Mouse (Mus musculus): Measurements from ENCODE around the gene Trim65. TPM values are rescaled to one million over a fixed set of nuclear protein-coding genes. Genes with fewer than 3 reads are reported as not detected.

Gene Trim65
- polyA plus RNA-seq, 1 experiment from 2014 or later: 3.2 TPM

DNA sequence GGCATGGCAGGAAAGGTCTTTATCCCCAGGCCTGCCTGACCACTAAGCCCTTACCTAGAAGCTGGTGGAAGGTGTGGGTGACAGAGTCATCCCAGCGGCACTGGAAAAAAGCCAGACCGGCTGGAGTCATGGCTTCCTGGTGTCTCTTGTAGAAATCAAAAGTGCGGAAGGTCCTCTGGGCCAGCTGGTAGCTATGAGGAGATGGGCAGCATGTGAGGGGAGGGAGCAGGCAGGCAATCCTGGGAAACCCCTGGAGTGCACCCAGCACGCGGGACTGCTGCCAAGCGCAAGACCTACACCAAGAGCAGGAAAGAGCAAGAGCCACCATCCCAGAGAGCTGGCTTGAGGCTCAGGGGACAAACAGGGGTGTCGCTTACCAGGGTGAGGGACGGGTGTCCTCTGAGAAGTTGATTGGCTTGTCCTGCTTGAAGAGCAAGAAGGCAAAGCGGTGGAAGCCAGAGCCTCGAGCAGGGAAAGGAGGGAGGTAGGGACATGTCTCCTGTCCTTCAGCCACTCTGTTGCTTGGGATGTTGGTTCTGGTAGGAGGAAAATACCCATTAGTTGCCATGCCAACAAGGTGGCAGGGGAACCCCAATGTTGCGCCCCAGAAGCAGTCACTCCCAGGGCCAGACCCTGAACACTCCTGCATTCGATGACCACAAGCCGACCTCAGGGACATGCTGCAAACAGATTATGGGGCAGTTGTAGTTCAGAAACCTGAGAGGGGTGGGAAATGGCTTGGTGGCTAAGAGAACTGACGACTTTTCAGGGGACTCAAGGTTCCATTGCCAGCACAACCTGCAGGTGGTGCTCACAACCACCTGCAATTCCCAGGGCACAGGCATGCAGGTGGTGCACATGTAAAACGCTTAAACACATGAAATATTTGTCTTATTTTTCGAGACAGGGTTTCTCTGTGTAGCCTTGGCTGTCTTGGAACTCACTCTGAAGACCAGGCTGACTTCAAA lies 1.7 kb upstream of the Trim65 start:
- Histone ChIP-seq H3K36me3 (ENCODE audit: control insufficient read depth, insufficient read depth, low read length) (peaks cover 36% of the 10 kb centered on the region), H3K27me3 (replicated peaks; ENCODE audit: control insufficient read depth, insufficient read depth, low read length) (no peaks in the 10 kb centered on the region), H3K4me2 (ENCODE audit: low read depth, low read length) (no peak overlapping the region), H3K4me3 (ENCODE audit: low read depth, low read length) (no peak overlapping the region), H3K9ac (ENCODE audit: low read depth, low read length) (no peak overlapping the region), H3K27ac (replicated peaks; ENCODE audit: low read depth, low read length) (no peak overlapping the region; the same call in none of the 2 replicates), H3K4me1 (ENCODE audit: control insufficient read depth, insufficient read depth, low read length) (peaks cover 11% of the 10 kb centered on the region), H3K9me3 (ENCODE audit: control insufficient read depth, low read length) (no peaks in the 10 kb centered on the region)
- WGBS: 74% methylated on average over 16 of the region's 16 CpGs
- ATAC-seq (ENCODE audit: low read depth) (no peak), DNase-seq (ENCODE audit: low spot score) (no peak)

DNA sequence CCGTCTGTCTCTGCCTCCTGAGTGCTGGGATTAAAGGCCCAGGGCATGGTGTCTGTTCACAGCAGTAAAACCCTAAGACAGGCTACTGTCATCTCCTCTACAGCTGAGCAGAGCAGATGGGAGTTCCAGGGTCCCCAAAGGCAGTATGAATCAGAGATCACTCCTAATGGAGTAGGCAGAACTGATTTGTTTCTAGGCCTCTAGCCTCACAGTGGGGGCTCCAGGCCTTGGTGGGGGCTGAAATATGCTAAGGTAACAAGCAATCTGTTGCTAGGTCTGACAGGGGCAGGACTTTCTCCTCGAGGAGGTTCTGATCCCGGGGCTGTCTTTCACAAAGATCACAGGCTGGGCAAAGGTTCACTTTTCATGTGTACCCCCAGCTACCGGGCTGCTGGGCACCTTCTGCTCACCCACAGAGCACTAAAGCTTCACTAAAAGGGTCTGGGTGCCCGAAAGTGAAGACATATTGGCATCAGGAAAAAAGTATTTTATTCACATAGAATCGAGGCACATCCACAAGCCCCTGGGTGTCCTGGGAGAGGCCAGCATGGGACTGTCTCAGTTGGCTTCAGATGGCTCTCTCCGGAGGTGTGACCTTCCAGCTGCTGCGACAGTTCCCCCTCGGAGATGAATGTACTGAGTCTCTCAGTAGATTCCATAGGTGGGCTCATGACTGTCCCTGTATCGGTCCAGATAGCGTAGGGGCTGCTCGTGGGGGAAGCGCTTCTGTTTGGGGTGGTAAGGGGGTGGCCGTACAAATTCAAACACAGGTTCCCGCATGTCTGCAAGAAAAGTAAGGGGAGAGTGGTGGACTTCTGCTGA lies 632 bp upstream of the Trim65 start:
- Histone ChIP-seq H3K4me1 (ENCODE audit: control insufficient read depth, insufficient read depth, low read length) (peaks cover 13% of the 10 kb centered on the region), H3K9ac (ENCODE audit: low read depth, low read length) (peak overlapping the region; percentile 76; the same call in 1 of the 2 replicates), H3K36me3 (ENCODE audit: control insufficient read depth, insufficient read depth, low read length) (peaks cover 36% of the 10 kb centered on the region), H3K27me3 (replicated peaks; ENCODE audit: control insufficient read depth, insufficient read depth, low read length) (no peaks in the 10 kb centered on the region), H3K27ac (replicated peaks; ENCODE audit: low read depth, low read length) (peak overlapping the region; percentile 89), H3K4me3 (ENCODE audit: low read depth, low read length) (peak overlapping the region; percentile 60), H3K9me3 (ENCODE audit: control insufficient read depth, low read length) (no peaks in the 10 kb centered on the region), H3K4me2 (ENCODE audit: low read depth, low read length) (peak overlapping the region; percentile 81)
- DNase-seq (ENCODE audit: low spot score) (no peak), ATAC-seq (ENCODE audit: low read depth) (no peak)
- WGBS: 83% methylated on average over 15 of the region's 15 CpGs

DNA sequence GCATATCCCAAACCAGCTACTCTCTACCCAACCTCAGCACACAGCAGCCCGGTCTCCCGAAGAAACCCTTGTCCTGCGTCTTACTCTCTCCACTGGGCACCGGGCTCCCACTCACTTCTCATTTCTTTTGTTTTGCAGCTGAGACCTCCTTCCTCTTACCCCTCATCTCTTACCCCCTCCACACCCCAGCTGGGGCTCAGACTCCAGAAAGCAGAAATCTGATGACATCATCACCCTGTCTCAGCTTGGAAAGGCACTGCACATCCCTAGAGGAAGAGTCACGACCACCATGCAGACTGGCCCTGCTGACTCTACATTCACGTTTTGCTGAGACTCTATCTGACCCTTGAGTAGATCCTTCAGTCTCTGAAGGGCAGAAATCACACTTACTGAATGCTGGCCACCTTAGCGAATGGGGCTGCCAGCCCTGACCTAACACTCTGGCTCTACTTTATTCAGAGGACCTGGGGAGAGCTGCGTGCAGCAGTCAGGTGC lies 888 bp downstream of the Trim65 start:
- Histone ChIP-seq H3K4me2 (ENCODE audit: low read depth, low read length) (peak overlapping the region; percentile 81), H3K27me3 (replicated peaks; ENCODE audit: control insufficient read depth, insufficient read depth, low read length) (no peaks in the 10 kb centered on the region), H3K4me3 (ENCODE audit: low read depth, low read length) (peak overlapping the region; percentile 60), H3K4me1 (ENCODE audit: control insufficient read depth, insufficient read depth, low read length) (peaks cover 13% of the 10 kb centered on the region), H3K9me3 (ENCODE audit: control insufficient read depth, low read length) (no peaks in the 10 kb centered on the region), H3K36me3 (ENCODE audit: control insufficient read depth, insufficient read depth, low read length) (peaks cover 39% of the 10 kb centered on the region), H3K9ac (ENCODE audit: low read depth, low read length) (peak overlapping the region; percentile 76), H3K27ac (replicated peaks; ENCODE audit: low read depth, low read length) (peak overlapping the region; percentile 89)
- ATAC-seq (ENCODE audit: low read depth): peak; percentile 7
- DNase-seq (ENCODE audit: low spot score): no peak
- 39% methylated on average over 8 of the region's 8 CpGs for WGBS

DNA sequence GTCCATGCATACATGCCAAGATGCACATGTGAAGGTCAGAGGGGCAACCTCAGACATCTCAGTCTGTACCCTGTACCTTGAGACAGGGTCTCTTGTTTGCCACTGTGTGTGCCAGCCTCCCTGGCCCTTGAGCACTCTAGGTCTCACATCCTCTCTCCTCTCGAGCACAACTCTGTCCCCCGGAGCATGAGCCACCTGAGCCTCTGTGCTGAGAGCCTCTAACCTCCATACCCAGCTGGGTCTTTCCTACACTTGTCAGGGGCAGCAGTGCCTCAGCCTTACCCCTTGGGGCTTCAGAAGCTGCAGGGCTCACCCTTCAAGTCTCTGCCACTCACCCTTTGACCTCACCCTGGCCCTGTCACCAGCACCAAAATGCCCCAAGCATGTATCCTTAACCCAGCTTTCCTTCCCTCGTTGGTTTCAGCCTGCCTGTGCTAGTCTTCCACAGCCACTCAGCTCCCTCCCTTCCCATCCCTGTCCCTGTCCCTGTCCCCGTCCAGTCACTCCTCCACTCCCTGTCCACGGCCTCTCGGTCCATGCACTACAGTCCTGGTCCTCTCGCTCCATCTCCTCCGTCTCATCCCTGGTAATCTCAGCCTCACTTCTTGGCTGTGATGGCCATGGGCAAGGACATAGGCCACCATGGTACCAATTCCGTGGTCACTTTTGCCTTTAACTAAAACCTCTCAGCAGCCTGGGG lies 1.7 kb downstream of the Trim65 start:
- no peaks in the 10 kb centered on the region for H3K9me3 ChIP-seq (ENCODE audit: control insufficient read depth, low read length)
- H3K9ac ChIP-seq (ENCODE audit: low read depth, low read length): no peak overlapping the region
- peaks cover 13% of the 10 kb centered on the region for H3K4me1 ChIP-seq (ENCODE audit: control insufficient read depth, insufficient read depth, low read length)
- ATAC-seq (ENCODE audit: low read depth): no peak
- H3K36me3 ChIP-seq (ENCODE audit: control insufficient read depth, insufficient read depth, low read length): peaks cover 32% of the 10 kb centered on the region
- H3K27ac ChIP-seq (replicated peaks; ENCODE audit: low read depth, low read length): no peak overlapping the region
- DNase-seq (ENCODE audit: low spot score): no peak
- H3K4me3 ChIP-seq (ENCODE audit: low read depth, low read length): no peak overlapping the region
- no peak overlapping the region for H3K4me2 ChIP-seq (ENCODE audit: low read depth, low read length)
- WGBS: 76% methylated on average over 9 of the region's 9 CpGs
- no peaks in the 10 kb centered on the region for H3K27me3 ChIP-seq (replicated peaks; ENCODE audit: control insufficient read depth, insufficient read depth, low read length)

GRCm38 (mm10) chr11:116127986-116128385 lies 2.9 kb downstream of the Trim65 start:
- H3K27ac ChIP-seq (replicated peaks; ENCODE audit: low read depth, low read length): no peak overlapping the region
- no peaks in the 10 kb centered on the region for H3K9me3 ChIP-seq (ENCODE audit: control insufficient read depth, low read length)
- H3K27me3 ChIP-seq (replicated peaks; ENCODE audit: control insufficient read depth, insufficient read depth, low read length): no peaks in the 10 kb centered on the region
- peaks cover 13% of the 10 kb centered on the region for H3K4me1 ChIP-seq (ENCODE audit: control insufficient read depth, insufficient read depth, low read length)
- ATAC-seq (ENCODE audit: low read depth): no peak
- peak overlapping the region; percentile 39; the same call in 1 of the 2 replicates for H3K4me2 ChIP-seq (ENCODE audit: low read depth, low read length)
- H3K4me3 ChIP-seq (ENCODE audit: low read depth, low read length): no peak overlapping the region
- peaks cover 21% of the 10 kb centered on the region for H3K36me3 ChIP-seq (ENCODE audit: control insufficient read depth, insufficient read depth, low read length)
- DNase-seq (ENCODE audit: low spot score): no peak
- H3K9ac ChIP-seq (ENCODE audit: low read depth, low read length): 0 out of 2 replicates have a peak overlapping the region, but pooled peaks have one; percentile 46
- 65% methylated on average over 9 of the region's 9 CpGs for WGBS

DNA sequence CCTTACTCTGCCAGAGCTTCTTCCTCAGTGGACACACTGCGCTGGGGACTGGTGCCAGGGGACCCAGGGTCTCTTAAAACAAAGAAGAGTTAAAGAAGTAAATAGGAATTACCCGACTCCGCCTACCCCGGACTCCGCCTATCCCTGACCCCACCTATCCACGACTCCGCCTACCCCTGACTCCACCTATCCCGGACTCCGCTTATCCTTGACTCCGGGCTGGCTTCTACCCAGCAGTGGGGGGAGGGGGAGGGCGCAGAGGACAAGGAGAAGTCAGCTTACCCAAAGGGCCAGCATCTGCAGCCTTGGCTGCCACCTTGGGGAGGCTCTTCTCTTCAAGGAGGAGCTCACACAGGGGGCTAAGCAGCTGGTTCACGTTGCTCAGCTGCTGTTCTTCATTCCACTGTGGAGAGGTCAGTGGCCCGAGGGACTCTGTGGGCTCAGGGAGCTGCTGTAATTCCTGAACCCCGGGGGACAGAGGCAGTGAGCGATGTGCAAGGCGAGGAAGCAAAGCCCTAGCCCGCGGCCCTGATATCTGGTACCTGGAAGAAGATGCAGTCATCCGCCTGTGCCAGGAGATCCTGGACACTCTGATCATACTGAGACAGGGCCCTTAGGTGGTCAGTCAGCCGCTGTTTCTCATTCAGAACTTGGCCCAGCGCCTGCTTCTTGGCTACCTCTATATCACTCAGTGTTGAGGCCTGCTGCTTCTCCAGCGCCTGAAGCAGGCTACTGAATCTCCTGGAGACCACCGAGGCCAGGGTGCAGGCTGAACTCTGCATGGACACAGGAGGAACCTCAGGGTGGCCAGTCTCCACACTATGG lies 3.6 kb downstream of the Trim65 start, which contains the start of gene Trim47:
Gene Trim47 (minus strand): TSS at position 55 of the 825 bp plus-strand sequence.
- no peak within 1 kb of the TSS for H3K27ac ChIP-seq (replicated peaks; ENCODE audit: low read depth, low read length)
- WGBS: 23% methylated on average over 23 of the region's 23 CpGs
- ATAC-seq (ENCODE audit: low read depth): peak; percentile 20; the same call in 1 of the 2 replicates
- peak within 1 kb of the TSS; percentile 39 for H3K4me2 ChIP-seq (ENCODE audit: low read depth, low read length)
- DNase-seq (ENCODE audit: low spot score): peak; percentile 79
- H3K27me3 ChIP-seq (replicated peaks; ENCODE audit: control insufficient read depth, insufficient read depth, low read length): no peaks in the 10 kb centered on the region
- H3K9ac ChIP-seq (ENCODE audit: low read depth, low read length): peak within 1 kb of the TSS; percentile 46; the same call in 1 of the 2 replicates
- H3K36me3 ChIP-seq (ENCODE audit: control insufficient read depth, insufficient read depth, low read length): peaks cover 15% of the 10 kb centered on the region
- peak within 1 kb of the TSS; percentile 24 for H3K4me3 ChIP-seq (ENCODE audit: low read depth, low read length)
- no peaks in the 10 kb centered on the region for H3K9me3 ChIP-seq (ENCODE audit: control insufficient read depth, low read length)
- peaks cover 13% of the 10 kb centered on the region for H3K4me1 ChIP-seq (ENCODE audit: control insufficient read depth, insufficient read depth, low read length)

DNA sequence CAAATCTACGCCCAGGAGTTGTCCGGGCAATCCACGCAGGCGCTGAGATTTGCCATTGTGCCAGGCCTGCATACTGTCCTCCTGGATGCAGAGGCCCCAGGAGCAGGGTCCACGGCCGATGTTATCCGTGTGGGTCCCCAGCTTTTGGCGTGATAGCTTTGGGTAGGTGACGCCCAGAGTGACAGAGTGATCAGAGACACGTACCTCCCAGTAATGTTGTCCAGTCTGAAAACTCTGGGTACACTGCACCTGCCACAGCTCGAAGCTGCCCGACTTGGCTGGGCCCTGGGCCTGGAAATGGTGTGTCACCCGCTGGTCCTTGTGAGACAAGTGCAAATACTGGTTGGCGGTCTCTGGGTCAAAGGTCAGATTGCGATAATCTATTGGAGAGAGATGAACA lies 4.7 kb downstream of the Trim65 start:
- Histone ChIP-seq H3K4me2 (ENCODE audit: low read depth, low read length) (no peak overlapping the region), H3K4me3 (ENCODE audit: low read depth, low read length) (no peak overlapping the region), H3K4me1 (ENCODE audit: control insufficient read depth, insufficient read depth, low read length) (peaks cover 13% of the 10 kb centered on the region), H3K27ac (replicated peaks; ENCODE audit: low read depth, low read length) (no peak overlapping the region), H3K9ac (ENCODE audit: low read depth, low read length) (no peak overlapping the region), H3K9me3 (ENCODE audit: control insufficient read depth, low read length) (no peaks in the 10 kb centered on the region), H3K36me3 (ENCODE audit: control insufficient read depth, insufficient read depth, low read length) (peaks cover 11% of the 10 kb centered on the region), H3K27me3 (replicated peaks; ENCODE audit: control insufficient read depth, insufficient read depth, low read length) (no peaks in the 10 kb centered on the region)
- no peak for DNase-seq (ENCODE audit: low spot score)
- no peak for ATAC-seq (ENCODE audit: low read depth)
- WGBS: 90% methylated on average over 14 of the region's 15 CpGs
